Mouse (Mus musculus): ENCODE measurements around the gene P2rx6.
"Not testable (repeated sequence)": the region's sequence is repeated elsewhere in the genome, so short reads cannot be mapped to it uniquely, and the experiment has no call there.

The P2rx6 gene

GRCm38 (mm10) chr16:17561128-17561750, 446 bp upstream of the P2rx6 start, which contains the start of gene Lrrc74b:
TSS of gene Lrrc74b (minus strand) at chr16:17561247.
- DNase-seq (ENCODE audit: low read depth, low spot score): no peak

- no peak for DNase-seq (ENCODE audit: low read depth, low spot score)
These were observed 1.9 kb downstream of the P2rx6 start for GRCm38 (mm10) chr16:17563580-17563979.

- DNase-seq (ENCODE audit: low read depth, low spot score): no peak
These were observed 2.5 kb downstream of the P2rx6 start for GRCm38 (mm10) chr16:17564221-17564620.

- no peak for DNase-seq (ENCODE audit: low read depth, low spot score)
These were observed 3.1 kb downstream of the P2rx6 start for GRCm38 (mm10) chr16:17564771-17565170.

GRCm38 (mm10) chr16:17566186-17566585, 4.5 kb downstream of the P2rx6 start:
- DNase-seq (ENCODE audit: low read depth, low spot score): no peak

- no peak for DNase-seq (ENCODE audit: low read depth, low spot score)
These were observed 14.5 kb downstream of the P2rx6 start for GRCm38 (mm10) chr16:17575870-17576824.

GRCm38 (mm10) chr16:17576825-17577215, 15.1 kb downstream of the P2rx6 start:
- no peak for DNase-seq (ENCODE audit: low read depth, low spot score)

- DNase-seq (ENCODE audit: low read depth, low spot score): peak; percentile 12
These were observed 21.4 kb downstream of the P2rx6 start, which contains the start of gene Slc7a4 for GRCm38 (mm10) chr16:17583064-17583463. TSS of gene Slc7a4 (minus strand) at chr16:17583214.

GRCm38 (mm10) chr16:17584555-17584954, 22.9 kb downstream of the P2rx6 start:
- DNase-seq (ENCODE audit: low read depth, low spot score): no peak

- no peak for DNase-seq (ENCODE audit: low read depth, low spot score)
These were observed 29.0 kb downstream of the P2rx6 start for GRCm38 (mm10) chr16:17590731-17591130.

- no peak for DNase-seq (ENCODE audit: low read depth, low spot score)
These were observed 39.4 kb downstream of the P2rx6 start for GRCm38 (mm10) chr16:17600944-17601562.

GRCm38 (mm10) chr16:17604941-17605340, 43.3 kb downstream of the P2rx6 start:
- DNase-seq (ENCODE audit: low read depth, low spot score): no peak

- no peak for DNase-seq (ENCODE audit: low read depth, low spot score)
These were observed 44.0 kb downstream of the P2rx6 start for GRCm38 (mm10) chr16:17605684-17606083.

GRCm38 (mm10) chr16:17611383-17611782, 49.7 kb downstream of the P2rx6 start:
- no peak for DNase-seq (ENCODE audit: low read depth, low spot score)

GRCm38 (mm10) chr16:17614740-17615139, 53.1 kb downstream of the P2rx6 start:
- not testable (repeated sequence) for DNase-seq (ENCODE audit: low read depth, low spot score)

- DNase-seq (ENCODE audit: low read depth, low spot score): no peak
These were observed 54.5 kb downstream of the P2rx6 start for GRCm38 (mm10) chr16:17616212-17616611.

GRCm38 (mm10) chr16:17617922-17618565, 56.4 kb downstream of the P2rx6 start:
- peak; percentile 53 for DNase-seq (ENCODE audit: low read depth, low spot score)

- DNase-seq (ENCODE audit: low read depth, low spot score): peak; percentile 88
These were observed 57.8 kb downstream of the P2rx6 start, which contains the start of gene Smpd4 for GRCm38 (mm10) chr16:17619198-17620105. TSS of gene Smpd4 (plus strand) at chr16:17619354.

- DNase-seq (ENCODE audit: low read depth, low spot score): no peak
These were observed 60.3 kb downstream of the P2rx6 start for GRCm38 (mm10) chr16:17621936-17622335.

- DNase-seq (ENCODE audit: low read depth, low spot score): no peak
These were observed 64.0 kb downstream of the P2rx6 start for GRCm38 (mm10) chr16:17625488-17626268.
